Mouse (Mus musculus) E14TG2a.4 (cell line): ENCODE data around the gene Zfp697.
"Not testable (repeated sequence)": the region's sequence is repeated elsewhere in the genome, so short reads cannot be mapped to it uniquely, and the experiment has no call there.

Source experiments
- CTCF ChIP-seq: conservative IDR thresholded peaks from 2 replicates; pipeline ENCODE4 v1.5.1; 2014; ENCODE audit warnings: low read length
- NANOG ChIP-seq: IDR thresholded peaks from 2 replicates; pipeline ENCODE4 v1.6.1; 2014; ENCODE audit warnings: borderline replicate concordance, low read length, mixed read lengths
- POU5F1 ChIP-seq: IDR thresholded peaks from 2 replicates; pipeline ENCODE4 v1.6.1; 2014; ENCODE audit warnings: low read length, borderline replicate concordance

- TF ChIP-seq CTCF, NANOG, POU5F1: not testable (repeated sequence)
Observed at GRCm38 (mm10) chr3:98453786-98454185, 71.5 kb downstream of the Zfp697 start.
